Mouse (Mus musculus) frontal cortex, postnatal 36 days (tissue): ENCODE results near the gene Gm20906.
"Not testable (repeated sequence)": the region's sequence is repeated elsewhere in the genome, so short reads cannot be mapped to it uniquely, and the experiment has no call there.

Experiments
- DNase-seq, 2 experiments: peaks; one replicate each; pipeline ENCODE4 v3.0.0; 2022; ENCODE audit warnings: low spot score in 2 of 2

The Gm20906 gene

GRCm38 (mm10) chrY:87550666-87551065, at the start of gene Gm20906:
Gene Gm20906 (plus strand): TSS chrY:87550966.
- DNase-seq: not testable (repeated sequence)
